Comparison of ENCODE assay signal across 8 mouse cellular contexts in the genomic region with DNA sequence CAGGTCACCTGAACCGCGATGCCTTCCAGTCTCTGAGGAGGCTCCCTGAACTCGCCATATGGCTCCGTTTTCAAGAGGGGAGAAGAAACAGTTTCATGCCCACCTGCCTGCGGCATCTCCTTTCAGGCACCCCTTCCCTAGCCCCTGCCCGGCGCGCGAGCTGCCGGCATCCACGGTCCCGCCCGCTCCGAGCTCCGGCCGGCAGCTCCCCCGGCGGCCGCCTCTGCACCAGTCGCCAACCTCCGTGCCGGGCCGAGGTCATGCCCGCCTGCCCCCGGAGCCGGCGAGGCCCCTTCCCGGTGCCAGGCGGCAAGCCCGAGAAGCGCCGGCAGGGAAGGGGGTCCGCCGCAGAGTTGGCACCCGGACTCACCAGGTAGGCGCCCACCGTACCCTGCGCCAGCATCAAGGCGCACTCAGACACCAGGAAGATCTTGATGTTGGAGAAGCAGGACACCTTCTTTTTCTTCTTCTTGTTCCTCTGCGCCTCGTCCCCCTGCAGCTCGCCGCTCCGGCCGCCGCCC. TPM values are rescaled to one million over a fixed set of nuclear protein-coding genes. Genes with fewer than 3 reads are reported as not detected.
DNase-seq lines count a peak whose midpoint lies in the region; ATAC-seq and TF ChIP-seq lines count a peak whose summit lies in the region.

No protein-coding gene starts in this region.

- H3K27ac ChIP-seq in forebrain, postnatal 0 days (ENCODE audit: low read depth, low read length): peak overlapping the region; percentile 89

- TF ChIP-seq CTCF in forebrain, postnatal 0 days (IDR thresholded peaks at IDR 0.05; ENCODE audit: low read depth): peak; percentile 29

- H3K36me3 ChIP-seq in forebrain, postnatal 0 days (ENCODE audit: insufficient read depth): no peaks in the 10 kb centered on the region

- peak; percentile 62 for ATAC-seq in forebrain, postnatal 0 days
- ATAC-seq in erythroid progenitor cell, adult 5-6 weeks (replicated peaks; ENCODE audit: low FRiP score, poor library complexity, severe bottlenecking): no peak

- H3K4me2 ChIP-seq in forebrain, postnatal 0 days (ENCODE audit: low read depth): peak overlapping the region; percentile 83

- 2% methylated on average over 43 of the region's 46 CpGs for WGBS in forebrain, postnatal 0 days

- peaks cover 16% of the 10 kb centered on the region; the same call in 1 of the 2 replicates for H3K4me1 ChIP-seq in forebrain, postnatal 0 days (ENCODE audit: insufficient read depth)

- peak; percentile 72 for DNase-seq in Muller cell, postnatal 12 days (ENCODE audit: inconsistent ontology term)
- DNase-seq in cerebellum, adult 11 months: peak; percentile 62
- peak; percentile 46 for DNase-seq in forebrain, postnatal 0 days
- peak; percentile 69 for DNase-seq in heart, postnatal 4 days
- peak; percentile 24 for DNase-seq in layer of hippocampus, adult 9-11 months
- DNase-seq in lung, postnatal 10 days: peak; percentile 66
- peak; percentile 61 for DNase-seq in retina, embryonic 14.5 days (ENCODE audit: low spot score)

- peak overlapping the region; percentile 87 for H3K9ac ChIP-seq in forebrain, postnatal 0 days

- H3K4me3 ChIP-seq in forebrain, postnatal 0 days (ENCODE audit: low read depth, low read length): peak overlapping the region; percentile 83

- H3K27me3 ChIP-seq in forebrain, postnatal 0 days (ENCODE audit: insufficient read depth, low read length): no peaks in the 10 kb centered on the region

- no peaks in the 10 kb centered on the region for H3K9me3 ChIP-seq in forebrain, postnatal 0 days (ENCODE audit: low read length)

RNA-seq across cellular contexts. Expression of a gene that starts 0.5 kb away (rescaled TPM):
- total RNA-seq in forebrain, postnatal 0 days (2014; rRNA removed): 26.4 and 27.8 TPM in 2 replicates
- 18.2 and 25.2 TPM in 2 replicates for polyA plus RNA-seq in forebrain, postnatal 0 days (2015; fragmentation: Nextera tagmentation; extraction: Ambion mirVana)
- total RNA-seq in heart, postnatal 4 days (2021): 10 to 100 TPM; 44.7 to 47.7 TPM
- total RNA-seq in erythroid progenitor cell, adult 5-6 weeks (2015; ENCODE audit: low replicate concordance): 4.6 and 4.7 TPM in 2 replicates
- 0.39 and 3.0 TPM in 2 replicates for total RNA-seq in erythroid progenitor cell, adult 5-6 weeks (2017; ENCODE audit: low replicate concordance)
